Mouse (Mus musculus): ENCODE measurements around the gene Sbk1.
"Not testable (repeated sequence)": the region's sequence is repeated elsewhere in the genome, so short reads cannot be mapped to it uniquely, and the experiment has no call there.

Gene Sbk1

GRCm38 (mm10) chr7:126288104-126288497, 15.7 kb downstream of the Sbk1 start:
- DNase-seq = no peak

DNA sequence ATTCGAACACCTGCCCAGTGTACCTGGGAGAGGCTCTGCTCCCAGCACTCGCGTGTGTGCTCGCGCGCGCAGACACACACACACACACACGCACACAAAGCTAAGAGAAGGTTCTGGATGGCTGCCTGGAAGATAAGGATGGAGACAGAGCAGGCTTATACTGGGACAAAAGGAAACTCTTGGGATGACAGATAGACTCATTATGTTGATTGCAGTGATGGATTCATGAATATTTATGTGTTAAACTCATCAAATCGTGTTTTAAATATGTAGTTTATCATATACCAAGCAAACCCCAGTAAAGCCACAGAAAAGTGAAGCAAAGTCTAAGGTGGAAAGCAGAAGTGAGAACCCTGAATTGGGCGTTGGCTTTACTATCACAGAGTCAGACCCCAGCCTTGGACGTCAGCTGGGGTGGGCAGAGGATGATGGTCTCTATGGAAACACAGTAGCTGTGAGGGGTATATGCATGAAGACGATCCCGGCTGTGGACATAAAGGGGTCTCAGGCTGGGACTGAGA, 16.2 kb downstream of the Sbk1 start:
- DNase-seq = no peak

DNA sequence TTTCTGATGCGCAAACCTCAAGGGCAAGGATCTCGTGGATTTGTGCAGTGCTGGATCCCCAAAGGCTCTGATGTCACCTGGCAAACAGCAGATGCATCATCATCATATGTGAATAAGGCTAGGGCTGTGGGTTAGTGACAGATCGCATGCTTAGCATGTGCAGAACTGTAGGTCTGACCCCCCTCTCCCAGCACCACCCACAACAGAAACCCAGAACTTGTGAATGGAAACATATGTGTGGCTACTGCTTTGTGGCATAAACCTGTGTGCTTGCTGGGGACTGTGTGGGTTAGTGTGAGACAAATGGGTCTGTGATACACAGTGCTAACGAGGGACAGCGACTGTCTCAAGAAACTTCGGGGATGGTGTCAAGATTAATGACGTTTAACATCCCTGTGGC, 17.0 kb downstream of the Sbk1 start:
- DNase-seq = no peak

- DNase-seq = no peak
Measured at GRCm38 (mm10) chr7:126289956-126290355, 17.5 kb downstream of the Sbk1 start.

GRCm38 (mm10) chr7:126291681-126292545, 19.5 kb downstream of the Sbk1 start:
- no peak for DNase-seq

DNA sequence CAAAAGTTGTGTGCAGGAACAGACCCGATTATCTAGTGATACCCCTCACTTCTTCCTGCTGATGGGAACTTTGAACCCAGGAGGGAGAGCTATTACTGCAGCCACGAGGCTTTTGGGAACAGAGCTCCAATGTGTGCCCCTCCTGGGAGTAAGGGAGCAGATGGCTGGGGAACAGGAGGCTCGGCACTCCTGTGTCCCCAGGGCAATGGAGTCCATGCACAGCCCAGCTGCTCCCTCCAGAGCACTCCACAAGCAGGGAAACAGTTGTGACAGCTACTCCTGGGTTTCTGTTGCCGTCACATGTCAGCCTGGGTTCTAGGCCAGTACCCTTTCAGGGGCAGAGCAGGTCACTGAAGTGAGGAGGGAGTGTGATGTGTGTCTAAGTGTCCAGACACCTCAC, 20.7 kb downstream of the Sbk1 start:
- no peak for DNase-seq

GRCm38 (mm10) chr7:126297579-126298460, 25.4 kb downstream of the Sbk1 start:
- peak; percentile 62 for DNase-seq

DNA sequence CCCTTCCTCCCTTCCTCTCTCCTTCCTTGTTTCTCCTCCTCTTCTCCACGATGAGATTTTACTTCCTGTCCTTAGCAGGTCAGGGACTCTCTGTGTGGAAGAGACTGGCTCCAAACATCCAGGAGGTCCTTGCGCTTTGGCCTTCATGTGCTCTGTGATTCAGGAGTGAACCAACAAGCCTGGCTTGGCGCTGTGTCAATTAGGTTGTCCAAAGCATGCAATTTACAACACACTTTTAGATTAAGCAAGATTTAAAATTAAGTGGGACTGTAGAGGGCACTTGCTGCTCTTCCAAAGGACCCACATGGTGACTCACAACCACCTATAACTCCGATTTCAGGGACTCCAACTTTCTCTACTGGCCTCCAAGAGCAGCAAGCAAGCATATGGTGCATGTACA, 26.4 kb downstream of the Sbk1 start:
- DNase-seq = no peak

DNA sequence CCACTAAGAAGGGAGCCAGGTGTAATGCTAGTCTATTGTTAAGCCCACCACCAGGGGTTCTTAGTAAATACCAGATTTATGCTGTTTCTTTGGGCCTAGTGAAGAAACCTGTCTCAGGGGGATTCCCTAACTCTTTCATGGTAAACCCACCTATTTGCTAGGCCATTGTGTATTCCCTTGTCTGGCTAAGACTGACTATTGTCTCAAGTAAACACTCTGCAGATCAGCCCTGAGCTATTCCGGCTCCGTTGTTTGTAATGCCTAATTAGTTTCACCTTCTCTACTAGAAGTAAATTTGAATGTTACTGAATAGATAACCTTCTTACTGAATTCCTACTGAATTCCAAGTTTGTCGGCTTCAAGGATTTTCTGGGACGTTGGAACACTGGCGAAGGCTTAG, 29.4 kb downstream of the Sbk1 start:
- not testable (repeated sequence) for DNase-seq

DNA sequence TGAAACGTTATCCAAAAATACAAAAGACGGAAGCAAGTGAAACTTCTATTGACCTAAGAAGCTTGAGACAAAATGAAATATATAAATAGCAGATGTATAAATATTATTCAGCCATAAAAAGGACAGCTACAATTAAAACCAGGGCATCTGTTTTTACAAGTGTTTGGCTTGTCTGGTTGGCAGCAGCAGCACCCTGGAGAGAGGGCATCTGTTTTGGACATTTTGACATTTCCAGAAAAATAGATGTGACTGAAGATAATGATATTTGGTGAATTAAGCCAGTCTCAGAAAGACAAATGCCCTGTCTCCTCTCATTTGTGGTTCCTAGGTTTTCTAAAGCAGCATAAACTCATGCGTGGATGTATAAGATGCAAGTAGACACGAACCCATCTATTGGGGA, 39.4 kb downstream of the Sbk1 start:
- no peak for DNase-seq

DNA sequence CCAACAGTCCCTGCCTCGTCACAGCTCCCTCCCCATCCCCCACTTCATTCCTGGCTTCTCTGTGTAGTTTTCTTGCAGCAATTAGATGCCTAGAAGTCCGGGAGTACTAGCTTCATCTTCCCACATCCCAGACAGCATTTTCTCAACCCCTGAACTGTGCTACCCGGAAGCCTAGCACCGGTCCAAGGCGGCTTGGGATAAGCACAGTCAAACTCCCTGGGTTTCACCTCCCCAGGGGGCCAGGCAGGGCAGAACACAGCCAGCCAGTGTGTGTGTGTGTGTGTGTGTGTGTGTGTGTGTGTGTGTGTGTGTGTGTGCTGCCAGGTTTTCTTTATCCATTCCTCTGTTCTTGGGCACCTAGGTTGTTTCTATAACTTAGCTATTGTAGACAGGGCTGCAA, 40.9 kb downstream of the Sbk1 start:
- DNase-seq = no peak

GRCm38 (mm10) chr7:126314273-126314672, 41.9 kb downstream of the Sbk1 start:
- DNase-seq = no peak

GRCm38 (mm10) chr7:126323729-126324128, 51.3 kb downstream of the Sbk1 start:
- DNase-seq = peak; percentile 81

- no peak for DNase-seq
Measured at GRCm38 (mm10) chr7:126324791-126325190, 52.4 kb downstream of the Sbk1 start.

DNA sequence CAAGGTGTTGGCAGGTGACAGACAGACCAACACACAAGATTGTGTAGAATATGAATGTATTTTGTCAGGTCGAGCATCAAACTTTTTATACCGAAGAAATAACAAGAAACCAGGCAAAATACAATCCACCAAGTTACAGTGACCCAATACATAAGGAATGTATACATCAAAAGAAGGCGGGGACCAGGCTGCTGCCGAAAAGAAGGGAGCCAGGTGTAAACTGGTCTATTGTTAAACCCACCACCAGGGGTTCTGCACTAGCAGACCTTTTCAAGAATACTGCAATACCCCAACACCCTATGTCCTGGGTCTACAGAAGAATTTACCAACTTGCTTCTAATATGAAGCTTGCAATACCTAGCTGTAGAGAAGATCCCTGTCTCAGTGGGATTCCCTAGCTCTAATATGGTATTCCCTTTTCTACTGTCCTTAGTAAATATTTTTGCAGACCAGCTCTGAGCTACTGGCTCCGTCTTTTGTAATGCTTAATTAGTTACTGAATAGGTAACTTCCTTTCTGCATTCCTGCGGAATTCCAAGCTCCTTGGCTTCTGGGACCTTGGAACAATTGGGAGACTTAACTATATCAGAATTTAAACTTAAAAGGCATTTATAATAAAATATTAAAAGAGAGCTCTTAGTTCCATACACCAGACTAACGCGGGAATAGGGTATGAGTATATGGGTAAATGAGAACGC, 53.3 kb downstream of the Sbk1 start:
- not testable (repeated sequence) for DNase-seq

DNA sequence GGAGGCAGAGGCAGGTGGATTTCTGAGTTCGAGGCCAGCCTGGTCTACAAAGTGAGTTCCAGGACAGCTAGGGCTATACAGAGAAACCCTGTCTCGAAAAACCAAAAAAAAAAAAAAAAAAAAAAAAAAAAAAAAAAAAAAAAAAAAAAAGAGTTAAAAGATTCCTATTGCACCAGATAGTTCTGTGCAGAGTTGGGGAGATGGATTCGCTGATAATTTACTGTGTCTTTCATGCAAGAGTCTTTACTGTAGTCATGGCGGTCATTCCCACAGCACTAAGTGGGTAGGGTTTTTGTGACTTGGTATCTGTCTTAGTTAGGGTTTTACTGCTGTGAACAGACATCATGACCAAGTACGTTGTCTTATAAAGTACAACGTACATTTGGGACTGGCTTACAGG, 56.4 kb downstream of the Sbk1 start:
- DNase-seq = not testable (repeated sequence)

DNA sequence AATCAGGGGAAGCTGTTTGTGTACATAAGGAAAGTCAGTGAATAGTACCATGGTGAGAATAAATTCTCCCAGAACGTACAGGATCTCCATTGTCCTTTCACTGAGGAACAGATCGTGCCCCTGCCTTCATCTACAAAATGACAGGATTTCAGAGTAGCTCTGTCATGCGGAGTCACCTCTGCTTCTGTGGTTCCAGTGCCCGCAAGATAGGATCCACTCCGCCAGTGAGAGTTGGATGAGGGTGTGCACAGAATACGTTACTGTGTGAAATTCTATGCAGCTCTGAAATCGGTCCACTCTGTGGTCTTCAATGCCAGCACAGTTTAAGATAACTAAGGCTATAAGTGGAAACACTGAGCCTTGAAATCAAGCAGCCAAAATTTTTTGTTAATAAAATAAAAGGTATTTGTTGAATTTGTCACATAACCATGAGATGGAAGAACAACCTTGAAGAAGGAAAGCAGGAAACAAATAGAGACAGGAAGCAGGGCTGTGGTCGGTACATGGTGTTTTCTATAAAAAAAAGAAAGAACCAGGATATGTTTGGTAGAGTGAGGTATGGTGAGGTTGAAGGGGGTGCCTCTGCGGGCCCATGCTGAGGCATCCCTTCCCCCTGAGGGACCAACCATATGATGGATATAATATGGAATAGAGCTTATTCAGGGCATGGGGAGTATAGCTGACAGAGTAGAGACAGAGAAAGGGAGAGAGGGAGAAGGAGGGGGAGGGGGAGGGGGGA, 57.7 kb downstream of the Sbk1 start:
- no peak for DNase-seq

GRCm38 (mm10) chr7:126330693-126331092, 58.3 kb downstream of the Sbk1 start:
- DNase-seq = no peak

- no peak for DNase-seq
Measured at GRCm38 (mm10) chr7:126332691-126333090, 60.3 kb downstream of the Sbk1 start.

GRCm38 (mm10) chr7:126335556-126335955, 63.1 kb downstream of the Sbk1 start:
- DNase-seq = no peak

DNA sequence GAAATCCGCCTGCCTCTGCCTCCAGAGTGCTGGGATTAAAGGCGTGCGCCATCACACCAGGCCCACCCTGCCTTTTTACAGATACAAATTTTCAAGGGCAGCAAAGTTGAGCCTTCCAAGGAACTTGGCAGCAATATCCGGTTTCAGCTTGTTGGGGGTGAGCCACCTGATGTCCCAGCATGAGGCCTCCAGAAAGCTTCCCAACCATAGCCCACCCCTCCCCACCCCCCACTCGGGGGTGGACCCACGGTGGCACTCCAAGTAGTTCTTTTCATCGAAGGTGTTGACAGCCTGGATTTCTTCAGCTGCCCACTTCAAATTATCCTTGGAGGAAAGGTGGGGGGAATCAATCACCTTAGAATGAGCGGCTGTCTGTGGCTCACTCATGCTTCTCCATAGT, 66.5 kb downstream of the Sbk1 start:
- DNase-seq = no peak

DNA sequence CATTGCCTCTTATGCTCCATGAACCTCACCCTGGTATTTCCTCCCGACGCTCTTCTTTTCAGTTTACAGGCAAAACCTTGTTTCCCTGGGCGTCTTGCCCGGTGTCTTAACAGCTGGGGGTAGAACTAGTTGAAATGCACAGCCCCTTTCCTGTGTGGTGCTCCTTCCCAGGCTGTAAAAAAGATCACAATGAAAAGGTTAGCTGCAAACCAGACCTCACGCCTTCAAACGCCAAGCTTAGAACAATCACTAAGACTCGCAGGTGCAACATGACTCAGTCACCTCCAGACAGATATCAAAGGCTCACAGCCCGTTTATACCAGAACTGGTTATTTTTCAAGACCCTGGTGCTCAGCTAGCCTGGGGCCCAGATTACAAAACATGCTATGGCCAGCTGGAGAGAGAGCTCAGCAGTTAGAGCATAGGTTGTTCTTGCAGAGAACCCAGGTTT, 67.1 kb downstream of the Sbk1 start:
- DNase-seq = no peak
